Mouse (Mus musculus) left cerebral cortex, postnatal 25 days (tissue): ENCODE measurements around the gene Nxpe2. TPM values are rescaled to one million over a fixed set of nuclear protein-coding genes. Genes with fewer than 3 reads are reported as not detected.

ENCODE experiments used
- DNase-seq, 2 experiments: peaks; one replicate each; pipeline ENCODE4 v3.0.0; 2022; ENCODE audit warnings: low spot score in 2 of 2, mixed read lengths in 1 of 2
- intact Hi-C: fragments of 180-260 bp; cut with DNase I; formaldehyde crosslinking; loops from one replicate; pipeline ENCODE4 v1.15.1; 2025
- total RNA-seq, 2 experiments: library from RNA; stranded (reverse); gene quantifications; 2 replicates each; pipeline ENCODE4 v1.2.3; 2021

Gene Nxpe2
- total RNA-seq = under 1 TPM; 0.18 to 0.57 TPM

- intact Hi-C loops = no loop called here
- no peak for DNase-seq
Observed at GRCm38 (mm10) chr9:48353148-48353698, at the start of gene Nxpe2. Nxpe2 (minus strand) TSS chr9:48353454.

- intact Hi-C loops = no loop called here
Observed at GRCm38 (mm10) chr9:48389983-48390382, 36.7 kb upstream of the Nxpe2 start.

GRCm38 (mm10) chr9:48388451-48388850, 35.2 kb upstream of the Nxpe2 start:
- intact Hi-C loops = no loop called here
- DNase-seq = no peak

More at GRCm38 (mm10) chr9:48389983-48390382, 36.7 kb upstream of the Nxpe2 start:
- no peak for DNase-seq

GRCm38 (mm10) chr9:48374357-48374756, 21.1 kb upstream of the Nxpe2 start:
- DNase-seq = no peak
- intact Hi-C loops = no loop called here

GRCm38 (mm10) chr9:48373232-48373878, 20.1 kb upstream of the Nxpe2 start:
- intact Hi-C loops = no loop called here

GRCm38 (mm10) chr9:48362743-48363142, 9.5 kb upstream of the Nxpe2 start:
- intact Hi-C loops = no loop called here
- DNase-seq = no peak

More at GRCm38 (mm10) chr9:48373232-48373878, 20.1 kb upstream of the Nxpe2 start:
- no peak for DNase-seq

- no peak for DNase-seq
- intact Hi-C loops = no loop called here
Observed at GRCm38 (mm10) chr9:48361815-48362631, 8.8 kb upstream of the Nxpe2 start.

- intact Hi-C loops = no loop called here
- DNase-seq = no peak
Observed at GRCm38 (mm10) chr9:48360826-48361225, 7.6 kb upstream of the Nxpe2 start.

- intact Hi-C loops = no loop called here
- DNase-seq = no peak
Observed at GRCm38 (mm10) chr9:48357097-48357496, 3.8 kb upstream of the Nxpe2 start.

GRCm38 (mm10) chr9:48354793-48355192, 1.5 kb upstream of the Nxpe2 start:
- intact Hi-C loops = loop anchor here (1.0 kb wide), 1 partner anchor 88 kb away; no protein-coding TSS in a partner anchor
- DNase-seq = peak; percentile 71 to 83

- intact Hi-C loops = loop anchor here (1.0 kb wide), 1 partner anchor 88 kb away; no protein-coding TSS in a partner anchor
- DNase-seq = no peak
Observed at GRCm38 (mm10) chr9:48354122-48354521, 868 bp upstream of the Nxpe2 start.

- DNase-seq = no peak
- intact Hi-C loops = no loop called here
Observed at GRCm38 (mm10) chr9:48345866-48346265, 7.4 kb downstream of the Nxpe2 start.

- intact Hi-C loops = no loop called here
- DNase-seq = no peak
Observed at GRCm38 (mm10) chr9:48345456-48345855, 7.8 kb downstream of the Nxpe2 start.

- intact Hi-C loops = no loop called here
- no peak for DNase-seq
Observed at GRCm38 (mm10) chr9:48340708-48341380, 12.4 kb downstream of the Nxpe2 start.

GRCm38 (mm10) chr9:48339563-48339962, 13.7 kb downstream of the Nxpe2 start:
- no peak for DNase-seq
- intact Hi-C loops = no loop called here

GRCm38 (mm10) chr9:48338783-48339455, 14.3 kb downstream of the Nxpe2 start:
- intact Hi-C loops = no loop called here
- no peak for DNase-seq

- no peak for DNase-seq
- intact Hi-C loops = no loop called here
Observed at GRCm38 (mm10) chr9:48329597-48329996, 23.7 kb downstream of the Nxpe2 start.

- no peak for DNase-seq
- intact Hi-C loops = no loop called here
Observed at GRCm38 (mm10) chr9:48326338-48326737, 26.9 kb downstream of the Nxpe2 start.

GRCm38 (mm10) chr9:48315825-48316224, 37.4 kb downstream of the Nxpe2 start:
- no peak for DNase-seq
- intact Hi-C loops = no loop called here
